Mouse (Mus musculus) bone marrow macrophage, adult 2 months (primary cell): ENCODE measurements at regions not wholly inside any gene's neighbourhood (a gene's known extent, or its start where the extent isn't known, plus 50 kb on each side); places are given as distances from the start of the nearest gene placed in this dataset.
"Not testable (repeated sequence)": the region's sequence is repeated elsewhere in the genome, so short reads cannot be mapped to it uniquely, and the experiment has no call there.

Source experiments
- H3K27ac ChIP-seq: 2 replicates; pipeline ENCODE4 v1.5.1; 2012; ENCODE audit warnings: low read depth, low read length; ENCODE audit not compliant: insufficient read depth
- H3K4me1 ChIP-seq: 2 replicates; pipeline ENCODE4 v1.6.1; 2012; ENCODE audit warnings: low read length; ENCODE audit not compliant: control insufficient read depth, insufficient read depth
- H3K4me3 ChIP-seq: 2 replicates; pipeline ENCODE4 v1.5.1; 2012; ENCODE audit warnings: mild to moderate bottlenecking, low read length, moderate library complexity; ENCODE audit not compliant: insufficient read depth
- CTCF ChIP-seq: IDR thresholded peaks from 2 replicates; pipeline ENCODE4 v1.5.1; 2012; ENCODE audit warnings: low read depth, mild to moderate bottlenecking, low read length, moderate library complexity
- POLR2A ChIP-seq: IDR thresholded peaks from 2 replicates; pipeline ENCODE4 v1.6.1; 2012; ENCODE audit warnings: mild to moderate bottlenecking, low read depth, low read length, borderline replicate concordance

- TF ChIP-seq POLR2A (no peak), CTCF (no peak)
- no peak overlapping the region for H3K4me3 ChIP-seq
- peaks cover 10% of the 10 kb centered on the region for H3K4me1 ChIP-seq
- no peak overlapping the region for H3K27ac ChIP-seq
These were observed 116.9 kb downstream of the Olfr721-ps1 start for GRCm38 (mm10) chr14:14518027-14518426.

GRCm38 (mm10) chr14:14518841-14519240 is 117.7 kb downstream of the Olfr721-ps1 start:
- H3K4me1 ChIP-seq, result peaks cover 10% of the 10 kb centered on the region
- no peak overlapping the region for H3K27ac ChIP-seq
- no peak overlapping the region for H3K4me3 ChIP-seq
- TF ChIP-seq CTCF (no peak), POLR2A (no peak)

- Histone ChIP-seq H3K4me3 (no peak overlapping the region), H3K27ac (no peak overlapping the region), H3K4me1 (peaks cover 5% of the 10 kb centered on the region; the same call in 1 of the 2 replicates)
- TF ChIP-seq POLR2A, result no peak
- TF ChIP-seq CTCF, result no peak
These were observed 119.1 kb downstream of the Olfr721-ps1 start for GRCm38 (mm10) chr14:14520195-14520594.

- not testable (repeated sequence) for H3K27ac ChIP-seq, H3K4me1 ChIP-seq, H3K4me3 ChIP-seq
These were observed 120.2 kb downstream of the Olfr721-ps1 start for GRCm38 (mm10) chr14:14521331-14521730.

GRCm38 (mm10) chr14:14525225-14525624 is 124.1 kb downstream of the Olfr721-ps1 start:
- Histone ChIP-seq H3K4me1 (no peaks in the 10 kb centered on the region), H3K27ac (no peak overlapping the region), H3K4me3 (no peak overlapping the region)
- TF ChIP-seq CTCF, result no peak
- TF ChIP-seq POLR2A, result no peak

- Histone ChIP-seq H3K4me1 (no peaks in the 10 kb centered on the region), H3K4me3 (no peak overlapping the region), H3K27ac (no peak overlapping the region)
These were observed 127.3 kb downstream of the Olfr721-ps1 start for GRCm38 (mm10) chr14:14528437-14528836.

GRCm38 (mm10) chr14:14541206-14541605 is 140.1 kb downstream of the Olfr721-ps1 start:
- Histone ChIP-seq H3K4me1 (no peaks in the 10 kb centered on the region), H3K27ac (no peak overlapping the region), H3K4me3 (no peak overlapping the region)
- TF ChIP-seq POLR2A (no peak), CTCF (no peak)

More at GRCm38 (mm10) chr14:14528437-14528836, 127.3 kb downstream of the Olfr721-ps1 start:
- TF ChIP-seq POLR2A (no peak), CTCF (no peak)

GRCm38 (mm10) chr14:14541705-14542104 is 140.6 kb downstream of the Olfr721-ps1 start:
- TF ChIP-seq CTCF, result no peak
- TF ChIP-seq POLR2A, result no peak
- no peaks in the 10 kb centered on the region for H3K4me1 ChIP-seq
- no peak overlapping the region for H3K4me3 ChIP-seq
- H3K27ac ChIP-seq, result no peak overlapping the region

GRCm38 (mm10) chr14:14544236-14544635 is 143.1 kb downstream of the Olfr721-ps1 start:
- no peak overlapping the region for H3K27ac ChIP-seq
- no peak overlapping the region for H3K4me3 ChIP-seq
- TF ChIP-seq CTCF, result no peak
- no peak for TF ChIP-seq POLR2A
- H3K4me1 ChIP-seq, result no peaks in the 10 kb centered on the region

- H3K4me1 ChIP-seq, result no peaks in the 10 kb centered on the region
- no peak overlapping the region for H3K27ac ChIP-seq
- no peak for TF ChIP-seq CTCF
- H3K4me3 ChIP-seq, result no peak overlapping the region
These were observed 149.9 kb upstream of the Slc4a7 start for GRCm38 (mm10) chr14:14552201-14552600.

- Histone ChIP-seq H3K4me1 (no peaks in the 10 kb centered on the region), H3K27ac (no peak overlapping the region), H3K4me3 (no peak overlapping the region)
- no peak for TF ChIP-seq POLR2A
- no peak for TF ChIP-seq CTCF
These were observed 127.2 kb upstream of the Slc4a7 start for GRCm38 (mm10) chr14:14574851-14575250.

GRCm38 (mm10) chr14:14591939-14592338 is 110.1 kb upstream of the Slc4a7 start:
- no peak overlapping the region for H3K27ac ChIP-seq
- H3K4me1 ChIP-seq, result peaks cover 28% of the 10 kb centered on the region
- no peak overlapping the region for H3K4me3 ChIP-seq
- no peak for TF ChIP-seq POLR2A
- no peak for TF ChIP-seq CTCF
